Comparison of ENCODE assay signal across 8 mouse cellular contexts in the genomic region with DNA sequence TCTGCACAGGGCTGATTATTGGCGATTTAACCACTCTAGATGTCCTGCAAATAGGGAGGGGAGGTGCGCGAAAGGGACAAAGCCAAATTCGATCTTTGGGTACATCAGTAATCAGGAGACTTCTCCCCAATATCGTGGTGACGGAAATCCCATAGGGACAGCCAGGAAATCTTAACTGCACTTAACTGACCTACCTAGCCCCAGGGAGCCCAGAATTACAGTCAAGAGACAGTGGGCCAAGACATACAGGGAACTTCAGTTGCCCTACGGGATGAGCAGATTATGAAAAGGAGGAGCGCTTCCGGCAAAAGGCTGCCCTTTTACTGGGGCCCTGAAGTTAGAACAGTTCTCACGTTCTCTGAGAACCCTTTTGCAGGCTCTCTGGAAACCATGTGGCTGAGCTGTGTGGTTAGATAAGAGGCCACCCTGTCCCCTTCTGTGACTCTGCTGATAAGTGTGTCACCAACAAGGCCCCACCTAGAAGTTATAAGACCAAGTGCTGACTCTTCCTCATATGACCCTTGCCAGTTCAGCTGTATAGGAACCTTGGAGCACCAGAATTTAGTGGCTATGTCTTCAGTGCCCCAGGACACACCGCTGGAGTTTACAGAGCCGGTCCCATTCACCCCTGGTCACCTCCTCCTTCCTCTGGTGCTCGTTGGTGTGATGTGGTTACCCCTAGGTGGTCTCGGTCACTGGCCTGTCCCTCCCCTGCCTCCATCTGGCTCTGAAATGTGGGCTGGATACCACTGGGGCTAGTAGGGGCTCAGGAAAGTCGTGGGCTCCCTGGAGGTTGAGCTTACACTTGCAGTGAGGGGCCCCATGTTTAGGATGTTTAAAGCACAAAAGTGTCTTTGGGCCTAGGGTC. TPM values are rescaled to one million over a fixed set of nuclear protein-coding genes. Genes with fewer than 3 reads are reported as not detected.
DNase-seq lines count a peak whose midpoint lies in the region; ATAC-seq and TF ChIP-seq lines count a peak whose summit lies in the region.

No protein-coding gene starts in this region.

- H3K27ac ChIP-seq in midbrain, embryonic 11.5 days (ENCODE audit: low read depth, low read length): peak overlapping the region; percentile 37; the same call in 1 of the 2 replicates
- no peak overlapping the region for H3K27ac ChIP-seq in midbrain, embryonic 16.5 days (ENCODE audit: low read length)
- H3K27ac ChIP-seq in embryonic fibroblast, embryonic 13.5 days (ENCODE audit: insufficient read depth, low read length): peak overlapping the region; percentile 9; the same call in 1 of the 2 replicates
- H3K27ac ChIP-seq in limb, embryonic 15.5 days: peak overlapping the region; percentile 87
- no peak overlapping the region for H3K27ac ChIP-seq in kidney, adult 2 months (ENCODE audit: insufficient read depth, low read depth, low read length)

- no peak for TF ChIP-seq POLR2A in embryonic fibroblast, embryonic 13.5 days (IDR thresholded peaks at IDR 0.05; ENCODE audit: low read depth, low read length)
- no peak for TF ChIP-seq POLR2A in kidney, adult 2 months (IDR thresholded peaks at IDR 0.05; ENCODE audit: low read depth, low read length)

- no peak overlapping the region for H3K4me3 ChIP-seq in midbrain, embryonic 11.5 days (ENCODE audit: low read depth, low read length)
- H3K4me3 ChIP-seq in midbrain, embryonic 16.5 days (ENCODE audit: low read depth, low read length): no peak overlapping the region
- peak overlapping the region; percentile 30 for H3K4me3 ChIP-seq in embryonic fibroblast, embryonic 13.5 days (ENCODE audit: insufficient read depth, low read length)
- peak overlapping the region; percentile 57 for H3K4me3 ChIP-seq in limb, embryonic 15.5 days
- no peak overlapping the region for H3K4me3 ChIP-seq in kidney, adult 2 months (ENCODE audit: insufficient read depth, low read depth, low read length)

- H3K27me3 ChIP-seq in midbrain, embryonic 11.5 days (ENCODE audit: control insufficient read depth, insufficient read depth, low read length): peaks cover 16% of the 10 kb centered on the region
- H3K27me3 ChIP-seq in midbrain, embryonic 16.5 days (ENCODE audit: control insufficient read depth, insufficient read depth, low read depth, low read length): peaks cover 7% of the 10 kb centered on the region
- no peaks in the 10 kb centered on the region for H3K27me3 ChIP-seq in limb, embryonic 15.5 days
- H3K27me3 ChIP-seq in kidney, adult 2 months (replicated peaks; ENCODE audit: control insufficient read depth, insufficient read depth, low read length): no peaks in the 10 kb centered on the region

- ATAC-seq in midbrain, embryonic 11.5 days (ENCODE audit: low FRiP score): no peak
- no peak for ATAC-seq in midbrain, embryonic 16.5 days
- no peak for ATAC-seq in limb, embryonic 15.5 days (ENCODE audit: insufficient number of reproducible peaks, low FRiP score, low TSS enrichment, low read depth)

- peak overlapping the region; percentile 65 for H3K9ac ChIP-seq in midbrain, embryonic 11.5 days (ENCODE audit: low read length)
- no peak overlapping the region for H3K9ac ChIP-seq in midbrain, embryonic 16.5 days (ENCODE audit: low read depth, low read length)
- peak overlapping the region; percentile 70; the same call in 1 of the 2 replicates for H3K9ac ChIP-seq in limb, embryonic 15.5 days

- peak overlapping the region; percentile 51 for H3K4me2 ChIP-seq in midbrain, embryonic 11.5 days
- no peak overlapping the region for H3K4me2 ChIP-seq in midbrain, embryonic 16.5 days (ENCODE audit: low read length)
- peak overlapping the region; percentile 72 for H3K4me2 ChIP-seq in limb, embryonic 15.5 days

- DNase-seq in midbrain, embryonic 11.5 days (ENCODE audit: low spot score, missing footprints): peak; percentile 88
- DNase-seq in spleen, postnatal 4 days (ENCODE audit: low spot score in 2 of 2): peak; percentile 79 to 82
- DNase-seq in kidney, adult 2 months: no peak
- DNase-seq in right cerebral cortex, postnatal 36 days (ENCODE audit: low spot score in 2 of 2): no peak
- DNase-seq in right cerebral cortex, adult 18-20 months: no peak

- 65% methylated on average over 15 of the region's 15 CpGs for WGBS in midbrain, embryonic 11.5 days
- WGBS in midbrain, embryonic 16.5 days: 72% methylated on average over 15 of the region's 15 CpGs
- WGBS in limb, embryonic 15.5 days: 46% methylated on average over 15 of the region's 15 CpGs
- 77% methylated on average over 15 of the region's 15 CpGs for WGBS in kidney, adult 2 months

- no peaks in the 10 kb centered on the region for H3K9me3 ChIP-seq in midbrain, embryonic 11.5 days (ENCODE audit: control insufficient read depth, low read length)
- no peaks in the 10 kb centered on the region for H3K9me3 ChIP-seq in midbrain, embryonic 16.5 days (replicated peaks; ENCODE audit: control insufficient read depth, low read length, poor library complexity, severe bottlenecking)
- H3K9me3 ChIP-seq in limb, embryonic 15.5 days: no peaks in the 10 kb centered on the region

- no peaks in the 10 kb centered on the region for H3K36me3 ChIP-seq in midbrain, embryonic 11.5 days (ENCODE audit: control insufficient read depth, insufficient read depth, low read length)
- H3K36me3 ChIP-seq in midbrain, embryonic 16.5 days (ENCODE audit: control insufficient read depth, insufficient read depth, low read length): no peaks in the 10 kb centered on the region
- peaks cover 10% of the 10 kb centered on the region; the same call in 1 of the 2 replicates for H3K36me3 ChIP-seq in limb, embryonic 15.5 days
- H3K36me3 ChIP-seq in kidney, adult 2 months (ENCODE audit: control insufficient read depth, insufficient read depth, low read length): no peaks in the 10 kb centered on the region

- TF ChIP-seq CTCF in embryonic fibroblast, embryonic 13.5 days (IDR thresholded peaks at IDR 0.05; ENCODE audit: borderline replicate concordance, insufficient read depth, low read length): no peak
- TF ChIP-seq CTCF in kidney, adult 2 months (conservative IDR thresholded peaks at IDR 0.05; ENCODE audit: insufficient read depth, insufficient read length, low read depth, low read length): no peak

- peaks cover 15% of the 10 kb centered on the region for H3K4me1 ChIP-seq in midbrain, embryonic 11.5 days (ENCODE audit: control insufficient read depth, insufficient read depth, low read length)
- peaks cover 16% of the 10 kb centered on the region for H3K4me1 ChIP-seq in midbrain, embryonic 16.5 days (ENCODE audit: control insufficient read depth, insufficient read depth, low read length)
- peaks cover 5% of the 10 kb centered on the region; the same call in 1 of the 2 replicates for H3K4me1 ChIP-seq in embryonic fibroblast, embryonic 13.5 days (ENCODE audit: control insufficient read depth, insufficient read depth, low read length)
- peaks cover 52% of the 10 kb centered on the region for H3K4me1 ChIP-seq in limb, embryonic 15.5 days
- peaks cover 16% of the 10 kb centered on the region; the same call in 1 of the 2 replicates for H3K4me1 ChIP-seq in kidney, adult 2 months (ENCODE audit: control insufficient read depth, insufficient read depth, low read length)

RNA-seq across cellular contexts. Expression of a gene that starts 3.1 kb away (rescaled TPM):
- polyA plus RNA-seq in midbrain, embryonic 11.5 days (2014; fragmentation: Nextera tagmentation; extraction: Ambion mirVana): 253 and 268 TPM in 2 replicates
- polyA plus RNA-seq in midbrain, embryonic 16.5 days (2015; fragmentation: Nextera tagmentation; extraction: Ambion mirVana): 300 and 320 TPM in 2 replicates
- 99.2 and 103 TPM in 2 replicates for polyA plus RNA-seq in embryonic fibroblast, embryonic 13.5 days (2011; ENCODE audit: insufficient read length, low read depth, missing spikeins)
- polyA plus RNA-seq in limb, embryonic 15.5 days (2015; fragmentation: Nextera tagmentation; extraction: Ambion mirVana): 262 and 273 TPM in 2 replicates
- polyA plus RNA-seq in kidney, adult 2 months (2012; rRNA removed): 316 and 376 TPM in 2 replicates

RNA-seq across cellular contexts. Expression of a gene that starts 3.2 kb away (rescaled TPM):
- 3.4 and 4.3 TPM in 2 replicates for polyA plus RNA-seq in midbrain, embryonic 11.5 days (2014; fragmentation: Nextera tagmentation; extraction: Ambion mirVana)
- 1.1 and 1.5 TPM in 2 replicates for polyA plus RNA-seq in midbrain, embryonic 16.5 days (2015; fragmentation: Nextera tagmentation; extraction: Ambion mirVana)
- 3.1 and 8.1 TPM in 2 replicates for polyA plus RNA-seq in embryonic fibroblast, embryonic 13.5 days (2011; ENCODE audit: insufficient read length, low read depth, missing spikeins)
- polyA plus RNA-seq in limb, embryonic 15.5 days (2015; fragmentation: Nextera tagmentation; extraction: Ambion mirVana): 22.9 and 25.0 TPM in 2 replicates
- polyA plus RNA-seq in kidney, adult 2 months (2012; rRNA removed): 0.45 and 0.52 TPM in 2 replicates

RNA-seq across cellular contexts. Expression of a gene that starts 3.2 kb away (rescaled TPM):
- polyA plus RNA-seq in midbrain, embryonic 11.5 days (2014; fragmentation: Nextera tagmentation; extraction: Ambion mirVana): 20.6 and 21.6 TPM in 2 replicates
- 23.8 and 28.0 TPM in 2 replicates for polyA plus RNA-seq in midbrain, embryonic 16.5 days (2015; fragmentation: Nextera tagmentation; extraction: Ambion mirVana)
- 42.6 and 42.8 TPM in 2 replicates for polyA plus RNA-seq in embryonic fibroblast, embryonic 13.5 days (2011; ENCODE audit: insufficient read length, low read depth, missing spikeins)
- 56.6 and 62.5 TPM in 2 replicates for polyA plus RNA-seq in limb, embryonic 15.5 days (2015; fragmentation: Nextera tagmentation; extraction: Ambion mirVana)
- 200 and 242 TPM in 2 replicates for polyA plus RNA-seq in kidney, adult 2 months (2012; rRNA removed)

RNA-seq across cellular contexts. Expression of a gene that starts 12.2 kb away (rescaled TPM):
- 290 and 293 TPM in 2 replicates for polyA plus RNA-seq in midbrain, embryonic 11.5 days (2014; fragmentation: Nextera tagmentation; extraction: Ambion mirVana)
- 321 and 346 TPM in 2 replicates for polyA plus RNA-seq in midbrain, embryonic 16.5 days (2015; fragmentation: Nextera tagmentation; extraction: Ambion mirVana)
- 154 and 171 TPM in 2 replicates for polyA plus RNA-seq in embryonic fibroblast, embryonic 13.5 days (2011; ENCODE audit: insufficient read length, low read depth, missing spikeins)
- 261 and 281 TPM in 2 replicates for polyA plus RNA-seq in limb, embryonic 15.5 days (2015; fragmentation: Nextera tagmentation; extraction: Ambion mirVana)
- 632 and 646 TPM in 2 replicates for polyA plus RNA-seq in kidney, adult 2 months (2012; rRNA removed)

RNA-seq across cellular contexts. Expression of a gene that starts 38.2 kb away (rescaled TPM):
- 1.7 and 1.9 TPM in 2 replicates for polyA plus RNA-seq in midbrain, embryonic 11.5 days (2014; fragmentation: Nextera tagmentation; extraction: Ambion mirVana)
- 1.2 and 1.5 TPM in 2 replicates for polyA plus RNA-seq in midbrain, embryonic 16.5 days (2015; fragmentation: Nextera tagmentation; extraction: Ambion mirVana)
- 4.4 and 4.9 TPM in 2 replicates for polyA plus RNA-seq in embryonic fibroblast, embryonic 13.5 days (2011; ENCODE audit: insufficient read length, low read depth, missing spikeins)
- 6.0 and 7.4 TPM in 2 replicates for polyA plus RNA-seq in limb, embryonic 15.5 days (2015; fragmentation: Nextera tagmentation; extraction: Ambion mirVana)
- 60.9 and 74.8 TPM in 2 replicates for polyA plus RNA-seq in kidney, adult 2 months (2012; rRNA removed)

Comparison
In these comparisons a context has a peak if more than half of its experiments do, and no peak if none do; other contexts are left out.
1. H3K27ac ChIP-seq: peak in midbrain, embryonic 11.5 days (single experiment), embryonic fibroblast, embryonic 13.5 days (single experiment) and limb, embryonic 15.5 days (single experiment); none in midbrain, embryonic 16.5 days (single experiment) and kidney, adult 2 months (single experiment).
2. DNase-seq: peak in midbrain, embryonic 11.5 days (single experiment) and spleen, postnatal 4 days (2 of 2); none in kidney, adult 2 months (single experiment), right cerebral cortex, postnatal 36 days (0 of 2) and right cerebral cortex, adult 18-20 months (single experiment).
3. H3K4me3 ChIP-seq: peak in embryonic fibroblast, embryonic 13.5 days (single experiment) and limb, embryonic 15.5 days (single experiment); none in midbrain, embryonic 11.5 days (single experiment), midbrain, embryonic 16.5 days (single experiment) and kidney, adult 2 months (single experiment).